8 mouse cellular contexts compared by ENCODE assay signal in the genomic region with DNA sequence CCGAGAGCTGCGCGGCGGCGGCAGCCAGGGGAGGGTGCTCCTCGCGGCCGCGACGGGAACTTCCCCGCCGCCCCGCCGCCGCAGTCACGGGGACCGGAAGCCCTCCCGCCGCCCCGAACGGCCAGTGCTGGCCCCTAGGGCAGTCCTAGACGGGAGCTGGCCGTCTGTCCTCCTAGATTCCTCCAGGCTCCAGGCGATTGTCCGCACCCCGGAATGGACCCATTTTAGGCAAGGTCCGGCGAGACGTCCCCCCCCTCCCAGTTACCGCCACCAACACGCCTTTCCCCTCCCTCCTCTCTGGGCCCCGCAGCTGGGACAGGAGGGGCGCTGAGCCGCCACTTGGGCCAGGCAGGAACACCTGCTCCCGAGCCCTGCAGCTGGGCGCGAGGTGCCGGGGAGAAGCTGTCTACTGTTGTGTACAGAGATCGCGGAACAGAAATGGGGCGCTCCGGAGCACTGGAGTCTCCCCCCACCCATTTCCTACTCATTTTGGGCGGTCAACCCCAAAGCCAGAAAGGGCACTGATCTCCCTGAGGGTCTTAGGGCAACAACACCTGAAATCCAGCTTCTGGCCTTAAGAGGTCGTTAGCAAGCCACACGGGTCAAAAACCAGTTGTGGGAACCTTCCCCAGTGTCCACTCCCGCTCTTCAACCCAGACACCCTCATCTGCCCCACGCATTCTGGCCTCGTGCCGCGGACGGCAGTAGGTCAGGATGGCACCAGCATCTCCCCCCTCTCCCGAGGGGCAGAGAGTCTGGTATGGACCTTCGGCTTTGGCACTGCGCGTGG.
DNase-seq lines count a peak whose midpoint lies in the region; ATAC-seq and TF ChIP-seq lines count a peak whose summit lies in the region.

No protein-coding gene starts in this region.

- no peaks in the 10 kb centered on the region for H3K9me3 ChIP-seq in hindbrain, postnatal 0 days (ENCODE audit: low read length)
- H3K9me3 ChIP-seq in liver, embryonic 12.5 days (replicated peaks): no peaks in the 10 kb centered on the region

- WGBS in hindbrain, postnatal 0 days: 2% methylated on average over 36 of the region's 55 CpGs
- WGBS in liver, embryonic 12.5 days (ENCODE audit: insufficient replicate concordance): 3% methylated on average over 48 of the region's 55 CpGs

- H3K27me3 ChIP-seq in hindbrain, postnatal 0 days (ENCODE audit: insufficient read depth, low read length): peaks cover 10% of the 10 kb centered on the region; the same call in 1 of the 2 replicates
- H3K27me3 ChIP-seq in liver, embryonic 12.5 days (replicated peaks): peaks cover 100% of the 10 kb centered on the region

- peak; percentile 45 for ATAC-seq in hindbrain, postnatal 0 days
- ATAC-seq in liver, embryonic 12.5 days: peak; percentile 40
- 0 out of 2 replicates have a peak, but pooled peaks have one; percentile 14 for ATAC-seq in monocyte, adult 5-6 weeks (replicated peaks; ENCODE audit: insufficient number of reproducible peaks, low FRiP score, low TSS enrichment, poor library complexity, severe bottlenecking)

- peak overlapping the region; percentile 56 for H3K9ac ChIP-seq in hindbrain, postnatal 0 days (replicated peaks; ENCODE audit: low read length)
- H3K9ac ChIP-seq in liver, embryonic 12.5 days: peak overlapping the region; percentile 71

- no peaks in the 10 kb centered on the region for H3K36me3 ChIP-seq in hindbrain, postnatal 0 days (ENCODE audit: insufficient read depth, low read length)
- no peaks in the 10 kb centered on the region for H3K36me3 ChIP-seq in liver, embryonic 12.5 days

- peak overlapping the region; percentile 66 for H3K4me2 ChIP-seq in hindbrain, postnatal 0 days (ENCODE audit: low read depth, low read length)
- H3K4me2 ChIP-seq in liver, embryonic 12.5 days: peak overlapping the region; percentile 89

- H3K4me1 ChIP-seq in brown adipose tissue, adult 24 weeks (ENCODE audit: control insufficient read depth, insufficient read depth, insufficient read length, low read length): peaks cover 2% of the 10 kb centered on the region; the same call in 1 of the 2 replicates
- H3K4me1 ChIP-seq in hindbrain, postnatal 0 days (ENCODE audit: insufficient read depth, low read length): 0 out of 2 replicates have a peak, but pooled peaks cover 4% of the 10 kb centered on the region
- peaks cover 72% of the 10 kb centered on the region for H3K4me1 ChIP-seq in liver, embryonic 12.5 days

- intact Hi-C loops in left cerebral cortex, adult 2 months (cut with DNase I): loop anchor here (1.0 kb wide), 1 partner anchor 7 kb away; no protein-coding TSS in a partner anchor
- intact Hi-C loops in left cerebral cortex, postnatal 14 days (cut with DNase I): loop anchor here (10.0 kb wide), 1 partner anchor 167 kb away; no protein-coding TSS in a partner anchor
- intact Hi-C loops in gastrocnemius, postnatal 14 days (cut with DNase I; ENCODE audit: low total_unique reads): no loop called here

- peak; percentile 43 to 46 for DNase-seq in left cerebral cortex, adult 2 months (ENCODE audit: extremely low spot score in 1 of 2, low spot score in 2 of 2)
- DNase-seq in left cerebral cortex, postnatal 14 days (ENCODE audit: low spot score in 2 of 2): no peak
- DNase-seq in gastrocnemius, postnatal 14 days: peak; percentile 60
- peak; percentile 33 for DNase-seq in hindbrain, postnatal 0 days (ENCODE audit: low spot score)
- peak; percentile 67 for DNase-seq in thymus, postnatal 0 days (ENCODE audit: low spot score)

- TF ChIP-seq CTCF in left cerebral cortex, adult 2 months (IDR thresholded peaks at IDR 0.05): peak; percentile 53
- peak; percentile 22; the same call in 1 of the 2 replicates for TF ChIP-seq CTCF in hindbrain, postnatal 0 days (IDR thresholded peaks at IDR 0.05; ENCODE audit: low read depth)

- peak overlapping the region; percentile 87 for H3K27ac ChIP-seq in left cerebral cortex, adult 2 months
- peak overlapping the region; percentile 83 for H3K27ac ChIP-seq in brown adipose tissue, adult 24 weeks (replicated peaks; ENCODE audit: low read depth, low read length)
- peak overlapping the region; percentile 83 for H3K27ac ChIP-seq in hindbrain, postnatal 0 days
- peak overlapping the region; percentile 84 for H3K27ac ChIP-seq in liver, embryonic 12.5 days

- H3K4me3 ChIP-seq in left cerebral cortex, adult 2 months: peak overlapping the region; percentile 55
- peak overlapping the region; percentile 67 for H3K4me3 ChIP-seq in brown adipose tissue, adult 24 weeks (ENCODE audit: insufficient read depth, low read depth, low read length)
- peak overlapping the region; percentile 46 for H3K4me3 ChIP-seq in hindbrain, postnatal 0 days (ENCODE audit: low read length)
- peak overlapping the region; percentile 60 for H3K4me3 ChIP-seq in liver, embryonic 12.5 days

Comparison
In these comparisons a context has a peak if more than half of its experiments do, and no peak if none do; other contexts are left out.
1. DNase-seq: peak in left cerebral cortex, adult 2 months (2 of 2), gastrocnemius, postnatal 14 days (single experiment), hindbrain, postnatal 0 days (single experiment) and thymus, postnatal 0 days (single experiment); none in left cerebral cortex, postnatal 14 days (0 of 2).
2. Peak in every context shown above with its lines, with median percentiles within 50 percentile points of each other: H3K27ac ChIP-seq, H3K4me3 ChIP-seq and ATAC-seq.